Mouse (Mus musculus) liver, postnatal 0 days (tissue): ENCODE measurements at regions not wholly inside any gene's neighbourhood (a gene's known extent, or its start where the extent isn't known, plus 50 kb on each side); places are given as distances from the start of the nearest gene placed in this dataset.

Experiments
- ATAC-seq: fragments of 200-750 bp; cut with Nextera tagmentation; 2 replicates; pipeline ENCODE4 v1.8.0; 2017; ENCODE audit warnings: mild to moderate bottlenecking, moderate library complexity
- DNase-seq: peaks from one replicate; pipeline ENCODE4 v3.0.0-alpha.2; 2016
- H3K27ac ChIP-seq: fragments of 300-500 bp; sonication (generic); 2 replicates; pipeline ENCODE4 v1.5.1; 2014; ENCODE audit warnings: antibody characterized with exemption, moderate library complexity, mild to moderate bottlenecking, low read depth
- H3K27me3 ChIP-seq: fragments of 300-500 bp; sonication (generic); 2 replicates; pipeline ENCODE4 v1.6.1; 2014; ENCODE audit warnings: low read length, control low read depth, mixed read lengths; ENCODE audit not compliant: insufficient read depth
- H3K36me3 ChIP-seq: fragments of 300-500 bp; sonication (generic); replicated peaks from 2 replicates; pipeline ENCODE4 v1.6.1; 2014; ENCODE audit warnings: mild to moderate bottlenecking, control low read depth, low read length, moderate library complexity, mixed read lengths; ENCODE audit not compliant: insufficient read depth
- H3K4me1 ChIP-seq: fragments of 300-500 bp; sonication (generic); 2 replicates; pipeline ENCODE4 v1.6.1; 2014; ENCODE audit warnings: antibody characterized with exemption, mild to moderate bottlenecking, control low read depth; ENCODE audit not compliant: insufficient read depth
- H3K4me2 ChIP-seq: fragments of 300-500 bp; sonication (generic); 2 replicates; pipeline ENCODE4 v1.6.1; 2014; ENCODE audit warnings: low read depth, mild to moderate bottlenecking, low read length, moderate library complexity, mixed read lengths
- H3K4me3 ChIP-seq: fragments of 300-500 bp; sonication (generic); 2 replicates; pipeline ENCODE4 v1.5.1; 2014; ENCODE audit warnings: low read depth, low read length
- H3K9ac ChIP-seq: fragments of 300-500 bp; sonication (generic); replicated peaks from 2 replicates; pipeline ENCODE4 v1.6.1; 2014; ENCODE audit warnings: mild to moderate bottlenecking, moderate library complexity
- H3K9me3 ChIP-seq: fragments of 300-500 bp; sonication (generic); 2 replicates; pipeline ENCODE4 v1.6.1; 2016; ENCODE audit warnings: mild to moderate bottlenecking, control low read depth, low read length, mixed read lengths
- CTCF ChIP-seq: sonication (generic); IDR thresholded peaks from 2 replicates; pipeline ENCODE4 v1.5.1; 2016; ENCODE audit warnings: antibody characterized with exemption, low read depth
- EP300 ChIP-seq: IDR thresholded peaks from 2 replicates; pipeline ENCODE4 v1.6.1; 2016; ENCODE audit warnings: antibody characterized with exemption, low read depth, mild to moderate bottlenecking
- WGBS: fragments of 180-500 bp; shearing (Covaris S2); extraction: QIAGEN DNeasy Blood & Tissue Kit; methylation state at CpG from one replicate; pipeline ENCODE4 v1.1.7; 2014; ENCODE audit not compliant: insufficient replicate concordance; 5-methylcytosine and 5-hydroxymethylcytosine counted together

GRCm38 (mm10) chr11:71976724-71977481 lies 60.4 kb downstream of the Aipl1 start:
- TF ChIP-seq CTCF (no peak), EP300 (no peak)
- no peaks in the 10 kb centered on the region for H3K9me3 ChIP-seq
- no peaks in the 10 kb centered on the region for H3K36me3 ChIP-seq
- no peaks in the 10 kb centered on the region for H3K27me3 ChIP-seq
- no peak overlapping the region for H3K4me2 ChIP-seq
- no peak for DNase-seq
- no peak overlapping the region for H3K9ac ChIP-seq
- WGBS: 78% methylated on average over 15 of the region's 15 CpGs
- ATAC-seq: no peak
- H3K4me3 ChIP-seq: no peak overlapping the region
- no peaks in the 10 kb centered on the region for H3K4me1 ChIP-seq
- no peak overlapping the region for H3K27ac ChIP-seq

GRCm38 (mm10) chr11:71971351-71971750 lies 66.0 kb downstream of the Aipl1 start:
- no peaks in the 10 kb centered on the region for H3K4me1 ChIP-seq
- no peak for ATAC-seq
- H3K27ac ChIP-seq: no peak overlapping the region

GRCm38 (mm10) chr11:71962306-71962705 lies 75.0 kb downstream of the Aipl1 start:
- H3K9me3 ChIP-seq: no peaks in the 10 kb centered on the region
- H3K4me2 ChIP-seq: no peak overlapping the region
- H3K4me3 ChIP-seq: no peak overlapping the region
- DNase-seq: no peak
- no peak overlapping the region for H3K9ac ChIP-seq
- WGBS: 77% methylated on average over 3 of the region's 3 CpGs
- no peaks in the 10 kb centered on the region for H3K4me1 ChIP-seq
- TF ChIP-seq EP300: no peak
- no peak for TF ChIP-seq CTCF
- ATAC-seq: no peak
- H3K27me3 ChIP-seq: no peaks in the 10 kb centered on the region
- H3K27ac ChIP-seq: no peak overlapping the region
- H3K36me3 ChIP-seq: no peaks in the 10 kb centered on the region

More at GRCm38 (mm10) chr11:71971351-71971750, 66.0 kb downstream of the Aipl1 start:
- Histone ChIP-seq H3K9me3 (no peaks in the 10 kb centered on the region), H3K4me3 (no peak overlapping the region), H3K4me2 (no peak overlapping the region), H3K36me3 (no peaks in the 10 kb centered on the region), H3K9ac (no peak overlapping the region), H3K27me3 (no peaks in the 10 kb centered on the region)
- no peak for DNase-seq
- TF ChIP-seq CTCF: no peak
- no peak for TF ChIP-seq EP300
- WGBS: 80% methylated on average over 5 of the region's 5 CpGs

GRCm38 (mm10) chr11:71952533-71952932 lies 84.8 kb downstream of the Aipl1 start:
- no peak overlapping the region for H3K4me3 ChIP-seq
- H3K4me2 ChIP-seq: no peak overlapping the region
- ATAC-seq (no peak), DNase-seq (no peak)
- no peaks in the 10 kb centered on the region for H3K4me1 ChIP-seq
- H3K27ac ChIP-seq: no peak overlapping the region
- H3K36me3 ChIP-seq: no peaks in the 10 kb centered on the region
- TF ChIP-seq EP300 (no peak), CTCF (no peak)
- no peaks in the 10 kb centered on the region for H3K9me3 ChIP-seq
- H3K27me3 ChIP-seq: no peaks in the 10 kb centered on the region
- 82% methylated on average over 2 of the region's 2 CpGs for WGBS
- no peak overlapping the region for H3K9ac ChIP-seq

GRCm38 (mm10) chr11:71947161-71947560 lies 90.1 kb downstream of the Aipl1 start:
- no peaks in the 10 kb centered on the region for H3K27me3 ChIP-seq
- H3K4me3 ChIP-seq: no peak overlapping the region
- no peak overlapping the region for H3K9ac ChIP-seq
- no peaks in the 10 kb centered on the region for H3K36me3 ChIP-seq
- DNase-seq: no peak
- H3K27ac ChIP-seq: no peak overlapping the region
- no peak for TF ChIP-seq CTCF
- TF ChIP-seq EP300: no peak
- H3K9me3 ChIP-seq: no peaks in the 10 kb centered on the region
- no peak for ATAC-seq
- H3K4me2 ChIP-seq: no peak overlapping the region
- 69% methylated on average over 5 of the region's 5 CpGs for WGBS
- no peaks in the 10 kb centered on the region for H3K4me1 ChIP-seq

GRCm38 (mm10) chr11:71945098-71945413 lies 92.3 kb downstream of the Aipl1 start:
- no peak for ATAC-seq
- Histone ChIP-seq H3K36me3 (no peaks in the 10 kb centered on the region), H3K4me3 (no peak overlapping the region), H3K27ac (no peak overlapping the region), H3K4me1 (no peaks in the 10 kb centered on the region), H3K4me2 (no peak overlapping the region), H3K9ac (no peak overlapping the region), H3K27me3 (no peaks in the 10 kb centered on the region), H3K9me3 (no peaks in the 10 kb centered on the region)
- DNase-seq: no peak
- no peak for TF ChIP-seq EP300
- no peak for TF ChIP-seq CTCF
